Mouse (Mus musculus): Measurements from ENCODE around the gene Fam20b.

Fam20b gene

GRCm38 (mm10) chr1:156718950-156719805 is at the start of gene Fam20b:
Gene Fam20b, minus strand, starts transcription at chr1:156719086.
- DNase-seq (ENCODE audit: low read depth in 1 of 2, low spot score in 2 of 2) = peak; percentile 85 to 94

- DNase-seq (ENCODE audit: low read depth in 1 of 2, low spot score in 2 of 2) = no peak
Observed at GRCm38 (mm10) chr1:156765311-156765710, 46.4 kb upstream of the Fam20b start.

GRCm38 (mm10) chr1:156764584-156764983 is 45.7 kb upstream of the Fam20b start:
- DNase-seq (ENCODE audit: low read depth in 1 of 2, low spot score in 2 of 2) = no peak

GRCm38 (mm10) chr1:156763280-156763679 is 44.4 kb upstream of the Fam20b start:
- no peak for DNase-seq (ENCODE audit: low read depth in 1 of 2, low spot score in 2 of 2)

GRCm38 (mm10) chr1:156761430-156761801 is 42.5 kb upstream of the Fam20b start:
- no peak for DNase-seq (ENCODE audit: low read depth in 1 of 2, low spot score in 2 of 2)

- no peak for DNase-seq (ENCODE audit: low read depth in 1 of 2, low spot score in 2 of 2)
Observed at GRCm38 (mm10) chr1:156760549-156761429, 41.9 kb upstream of the Fam20b start.

- no peak for DNase-seq (ENCODE audit: low read depth in 1 of 2, low spot score in 2 of 2)
Observed at GRCm38 (mm10) chr1:156758326-156758725, 39.4 kb upstream of the Fam20b start.

GRCm38 (mm10) chr1:156754608-156755413 is 35.9 kb upstream of the Fam20b start:
- peak in 1 of 2 experiments; percentile 6 for DNase-seq (ENCODE audit: low read depth in 1 of 2, low spot score in 2 of 2)

GRCm38 (mm10) chr1:156752990-156753389 is 34.1 kb upstream of the Fam20b start:
- DNase-seq (ENCODE audit: low read depth in 1 of 2, low spot score in 2 of 2) = no peak

GRCm38 (mm10) chr1:156752020-156752724 is 33.3 kb upstream of the Fam20b start:
- DNase-seq (ENCODE audit: low read depth in 1 of 2, low spot score in 2 of 2) = peak; percentile 8 to 14

- DNase-seq (ENCODE audit: low read depth in 1 of 2, low spot score in 2 of 2) = no peak
Observed at GRCm38 (mm10) chr1:156750261-156750660, 31.4 kb upstream of the Fam20b start.

GRCm38 (mm10) chr1:156749136-156749535 is 30.2 kb upstream of the Fam20b start:
- DNase-seq (ENCODE audit: low read depth in 1 of 2, low spot score in 2 of 2) = no peak

- DNase-seq (ENCODE audit: low read depth in 1 of 2, low spot score in 2 of 2) = no peak
Observed at GRCm38 (mm10) chr1:156748435-156749005, 29.6 kb upstream of the Fam20b start.

GRCm38 (mm10) chr1:156745188-156745810 is 26.4 kb upstream of the Fam20b start:
- no peak for DNase-seq (ENCODE audit: low read depth in 1 of 2, low spot score in 2 of 2)

GRCm38 (mm10) chr1:156741482-156742411 is 22.9 kb upstream of the Fam20b start:
- DNase-seq (ENCODE audit: low read depth in 1 of 2, low spot score in 2 of 2) = peak in 1 of 2 experiments; percentile 28

GRCm38 (mm10) chr1:156735788-156736187 is 16.9 kb upstream of the Fam20b start:
- no peak for DNase-seq (ENCODE audit: low read depth in 1 of 2, low spot score in 2 of 2)

GRCm38 (mm10) chr1:156734019-156734418 is 15.1 kb upstream of the Fam20b start:
- DNase-seq (ENCODE audit: low read depth in 1 of 2, low spot score in 2 of 2) = no peak

GRCm38 (mm10) chr1:156733559-156733958 is 14.7 kb upstream of the Fam20b start:
- DNase-seq (ENCODE audit: low read depth in 1 of 2, low spot score in 2 of 2) = no peak

GRCm38 (mm10) chr1:156732996-156733395 is 14.1 kb upstream of the Fam20b start:
- no peak for DNase-seq (ENCODE audit: low read depth in 1 of 2, low spot score in 2 of 2)

All from monocyte, adult 2 months (primary cell).